Mouse (Mus musculus): ENCODE data around the gene Sh3pxd2a.

Gene Sh3pxd2a

GRCm38 (mm10) chr19:47303128-47303527 lies 161.1 kb downstream of the Sh3pxd2a start:
- no peak for DNase-seq

- DNase-seq: peak; percentile 85
These were observed 161.9 kb downstream of the Sh3pxd2a start for GRCm38 (mm10) chr19:47302191-47302852.

- no peak for DNase-seq
These were observed 162.7 kb downstream of the Sh3pxd2a start for GRCm38 (mm10) chr19:47301303-47302190.

- DNase-seq: no peak
These were observed 166.1 kb downstream of the Sh3pxd2a start for GRCm38 (mm10) chr19:47298100-47298499.

GRCm38 (mm10) chr19:47292451-47292951 lies 171.7 kb downstream of the Sh3pxd2a start:
- no peak for DNase-seq

- DNase-seq: no peak
These were observed 172.7 kb downstream of the Sh3pxd2a start for GRCm38 (mm10) chr19:47291307-47292080.

- no peak for DNase-seq
These were observed 177.2 kb downstream of the Sh3pxd2a start for GRCm38 (mm10) chr19:47286886-47287450.

- no peak for DNase-seq
These were observed 178.6 kb downstream of the Sh3pxd2a start for GRCm38 (mm10) chr19:47285581-47285980.

- DNase-seq: no peak
These were observed 181.4 kb downstream of the Sh3pxd2a start for GRCm38 (mm10) chr19:47282688-47283215.

GRCm38 (mm10) chr19:47282050-47282454 lies 182.1 kb downstream of the Sh3pxd2a start:
- DNase-seq: no peak

- no peak for DNase-seq
These were observed 183.3 kb downstream of the Sh3pxd2a start for GRCm38 (mm10) chr19:47280894-47281293.

GRCm38 (mm10) chr19:47279788-47280532 lies 184.2 kb downstream of the Sh3pxd2a start:
- peak; percentile 55 for DNase-seq

GRCm38 (mm10) chr19:47279372-47279771 lies 184.8 kb downstream of the Sh3pxd2a start:
- no peak for DNase-seq

GRCm38 (mm10) chr19:47276730-47277129 lies 187.5 kb downstream of the Sh3pxd2a start:
- no peak for DNase-seq

GRCm38 (mm10) chr19:47270520-47270919 lies 193.7 kb downstream of the Sh3pxd2a start:
- no peak for DNase-seq

- DNase-seq: no peak
These were observed 194.5 kb downstream of the Sh3pxd2a start for GRCm38 (mm10) chr19:47269729-47270128.

GRCm38 (mm10) chr19:47267066-47267465 lies 197.1 kb downstream of the Sh3pxd2a start:
- no peak for DNase-seq

GRCm38 (mm10) chr19:47266070-47266801 lies 198.0 kb downstream of the Sh3pxd2a start:
- no peak for DNase-seq

- DNase-seq: peak; percentile 75
These were observed 199.7 kb downstream of the Sh3pxd2a start for GRCm38 (mm10) chr19:47264322-47265092.

- DNase-seq: no peak
These were observed 200.6 kb downstream of the Sh3pxd2a start for GRCm38 (mm10) chr19:47263621-47264020.
